Mouse (Mus musculus): ENCODE results near the gene Fggy.

GRCm38 (mm10) chr4:95668543-95668942 is 111.2 kb downstream of the Fggy start:
- TF ChIP-seq CTCF (IDR thresholded peaks at IDR 0.05; ENCODE audit: control insufficient read depth, insufficient read depth, insufficient read length) (no peak), USF1 (IDR thresholded peaks at IDR 0.05; ENCODE audit: low read depth) (no peak)
